Mouse (Mus musculus) lung, adult 2 months (tissue): ENCODE measurements around the gene Dcpp3. TPM values are rescaled to one million over a fixed set of nuclear protein-coding genes. Genes with fewer than 3 reads are reported as not detected.
"Not testable (repeated sequence)": the region's sequence is repeated elsewhere in the genome, so short reads cannot be mapped to it uniquely, and the experiment has no call there.

Source experiments
- DNase-seq: peaks from one replicate; pipeline ENCODE4 v3.0.0; 2022
- H3K4me1 ChIP-seq: fragments of 200-500 bp; 2 replicates; pipeline ENCODE4 v1.6.1; 2011; ENCODE audit warnings: low read length; ENCODE audit not compliant: control insufficient read depth, insufficient read depth
- H3K4me3 ChIP-seq: fragments of 200-500 bp; replicated peaks from 2 replicates; pipeline ENCODE3; 2011; ENCODE audit warnings: low read depth, mild to moderate bottlenecking, control low read depth, low read length; ENCODE audit errors: extremely low read depth
- CTCF ChIP-seq: fragments of 200-500 bp; IDR thresholded peaks from 2 replicates; pipeline ENCODE4 v1.5.1; 2011; ENCODE audit warnings: mild to moderate bottlenecking, low read length, control low read depth; ENCODE audit not compliant: insufficient read depth
- POLR2A ChIP-seq: fragments of 200-500 bp; IDR thresholded peaks from 2 replicates; pipeline ENCODE4 v1.6.1; 2011; ENCODE audit warnings: low read depth, mild to moderate bottlenecking, control low read depth, low read length, borderline replicate concordance; ENCODE audit errors: extremely low read depth
- WGBS: fragments of 180-500 bp; shearing (Covaris S2); methylation state at CpG from one replicate; pipeline ENCODE4 v1.1.7; 2018; 5-methylcytosine and 5-hydroxymethylcytosine counted together
- polyA plus RNA-seq: library from polyadenylated mRNA; depleted of rRNA; stranded (reverse); fragments of >200 nt; gene quantifications from 2 replicates; pipeline ENCODE4 v1.2.3, GENCODE M21; 2012

The Dcpp3 gene
- polyA plus RNA-seq, 1 experiment = not detected

GRCm38 (mm10) chr17:23941372-23941771 is 24.1 kb downstream of the Dcpp3 start, which contains the start of gene Sbp:
Sbp (plus strand) TSS chr17:23941672.
- Histone ChIP-seq H3K4me3 (no peak within 1 kb of the TSS), H3K4me1 (no peaks in the 10 kb centered on the region)
- no peak for TF ChIP-seq POLR2A
- no peak for TF ChIP-seq CTCF
- DNase-seq = no peak

- not testable (repeated sequence) for H3K4me3 ChIP-seq, DNase-seq, H3K4me1 ChIP-seq
- WGBS = 79% methylated on average over 4 of the region's 4 CpGs
Observed at GRCm38 (mm10) chr17:23947486-23947885, 30.2 kb downstream of the Dcpp3 start.

GRCm38 (mm10) chr17:23949068-23949467 is 31.8 kb downstream of the Dcpp3 start:
- Histone ChIP-seq H3K4me1 (no peaks in the 10 kb centered on the region), H3K4me3 (no peak overlapping the region)
- TF ChIP-seq CTCF = no peak
- 73% methylated on average over 2 of the region's 2 CpGs for WGBS
- no peak for DNase-seq

- WGBS = 63% methylated on average over 4 of the region's 4 CpGs
- H3K4me1 ChIP-seq, DNase-seq, H3K4me3 ChIP-seq: not testable (repeated sequence)
Observed at GRCm38 (mm10) chr17:23950828-23951227, 33.6 kb downstream of the Dcpp3 start.

GRCm38 (mm10) chr17:23955174-23955573 is 37.9 kb downstream of the Dcpp3 start, which contains the start of gene Sbpl:
Sbpl (minus strand) TSS chr17:23955274.
- DNase-seq = no peak
- 78% methylated on average over 5 of the region's 5 CpGs for WGBS
- no peak within 1 kb of the TSS for H3K4me3 ChIP-seq
- no peaks in the 10 kb centered on the region for H3K4me1 ChIP-seq
- TF ChIP-seq CTCF (no peak), POLR2A (no peak)

- peak; percentile 58 for DNase-seq
- WGBS = 36% methylated on average over 3 of the region's 3 CpGs
- Histone ChIP-seq H3K4me3 (no peak overlapping the region), H3K4me1 (no peaks in the 10 kb centered on the region)
- TF ChIP-seq CTCF = peak; percentile 99
- TF ChIP-seq POLR2A = no peak
Observed at GRCm38 (mm10) chr17:23960084-23960738, 43.0 kb downstream of the Dcpp3 start.

GRCm38 (mm10) chr17:23961573-23962122 is 44.4 kb downstream of the Dcpp3 start:
- 54% methylated on average over 4 of the region's 4 CpGs for WGBS
- DNase-seq = no peak
- TF ChIP-seq CTCF (no peak), POLR2A (no peak)

GRCm38 (mm10) chr17:23965805-23966425 is 48.7 kb downstream of the Dcpp3 start:
- no peak for TF ChIP-seq POLR2A
- TF ChIP-seq CTCF = no peak
- 37% methylated on average over 6 of the region's 6 CpGs for WGBS
- Histone ChIP-seq H3K4me1 (no peaks in the 10 kb centered on the region), H3K4me3 (no peak overlapping the region)
- no peak for DNase-seq

More at GRCm38 (mm10) chr17:23961573-23962122, 44.4 kb downstream of the Dcpp3 start:
- Histone ChIP-seq H3K4me1 (no peaks in the 10 kb centered on the region), H3K4me3 (no peak overlapping the region)

GRCm38 (mm10) chr17:23966658-23967401 is 49.6 kb downstream of the Dcpp3 start:
- 70% methylated on average over 10 of the region's 10 CpGs for WGBS
- H3K4me3 ChIP-seq = no peak overlapping the region
- no peak for DNase-seq

More at GRCm38 (mm10) chr17:23966658-23967401, 49.6 kb downstream of the Dcpp3 start:
- TF ChIP-seq POLR2A = no peak
- TF ChIP-seq CTCF = no peak
- H3K4me1 ChIP-seq = no peaks in the 10 kb centered on the region
